Mouse (Mus musculus) frontal cortex, adult (tissue): ENCODE data around the gene Lonp2.

ENCODE experiments used
- ATAC-seq: cut with Nextera tagmentation; 2 replicates; pipeline ENCODE4 v1.9.2; 2017; ENCODE audit warnings: mild to moderate bottlenecking, moderate library complexity, mixed read lengths; ENCODE audit not compliant: low TSS enrichment

Lonp2 gene

DNA sequence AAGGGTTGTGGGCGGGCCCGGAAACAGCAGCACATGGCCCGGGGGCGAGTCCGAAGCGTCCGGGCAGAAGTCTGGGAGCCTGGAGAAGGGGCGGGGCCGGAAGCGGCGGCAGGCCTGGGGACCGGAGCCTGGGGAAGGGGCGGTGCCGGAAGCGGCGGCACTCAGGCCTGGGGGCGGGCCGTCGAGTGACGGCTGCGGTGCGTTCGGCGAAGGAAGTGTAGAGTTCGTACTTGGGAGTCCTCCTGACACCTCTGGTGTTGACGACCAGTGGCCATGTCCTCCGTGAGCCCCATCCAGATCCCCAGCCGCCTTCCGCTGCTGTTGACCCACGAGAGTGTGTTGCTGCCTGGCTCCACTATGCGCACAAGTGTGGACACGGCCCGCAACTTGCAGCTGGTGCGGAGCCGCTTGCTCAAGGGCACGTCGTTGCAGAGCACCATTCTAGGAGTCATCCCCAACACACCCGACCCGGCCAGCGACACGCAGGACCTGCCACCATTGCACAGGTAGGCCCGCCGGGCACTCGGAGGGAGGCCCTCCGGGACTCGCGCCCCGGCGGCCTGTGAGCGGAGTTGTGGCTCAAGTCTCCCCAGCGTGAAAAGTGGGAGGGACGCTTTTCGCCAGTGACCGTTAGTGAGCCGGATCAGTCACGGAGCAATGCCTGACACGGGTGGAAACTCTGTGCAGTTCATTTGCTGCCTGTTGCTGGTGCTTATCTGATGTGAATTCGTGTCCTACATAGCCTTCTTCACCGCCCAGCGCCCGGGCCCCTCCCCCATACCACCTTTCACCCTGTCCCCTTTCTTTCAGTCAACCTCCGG, at the start of gene Lonp2:
Gene Lonp2, plus strand, starts transcription at position 133 of the 821 bp plus-strand sequence.
- peak; percentile 97 for ATAC-seq

DNA sequence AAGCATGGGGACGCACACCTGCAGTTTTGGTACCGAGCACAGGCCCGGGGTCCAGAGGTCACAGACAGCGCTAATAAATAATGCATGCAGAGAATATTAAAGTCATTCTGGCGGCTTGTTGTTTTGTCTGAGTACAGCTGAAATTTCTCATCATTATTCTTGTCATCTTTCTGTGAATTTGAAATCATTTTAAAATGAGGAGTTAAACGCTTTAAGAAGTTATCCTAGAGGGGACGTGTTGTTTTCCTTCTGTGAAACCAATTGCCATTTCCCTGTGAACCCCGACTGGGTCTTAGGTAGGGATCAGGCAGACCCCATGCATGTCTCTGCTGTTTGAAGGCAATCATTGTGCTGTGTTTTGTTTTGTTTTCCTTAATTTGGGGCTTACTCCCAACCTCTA, 46.3 kb upstream of the Lonp2 start:
- no peak for ATAC-seq

DNA sequence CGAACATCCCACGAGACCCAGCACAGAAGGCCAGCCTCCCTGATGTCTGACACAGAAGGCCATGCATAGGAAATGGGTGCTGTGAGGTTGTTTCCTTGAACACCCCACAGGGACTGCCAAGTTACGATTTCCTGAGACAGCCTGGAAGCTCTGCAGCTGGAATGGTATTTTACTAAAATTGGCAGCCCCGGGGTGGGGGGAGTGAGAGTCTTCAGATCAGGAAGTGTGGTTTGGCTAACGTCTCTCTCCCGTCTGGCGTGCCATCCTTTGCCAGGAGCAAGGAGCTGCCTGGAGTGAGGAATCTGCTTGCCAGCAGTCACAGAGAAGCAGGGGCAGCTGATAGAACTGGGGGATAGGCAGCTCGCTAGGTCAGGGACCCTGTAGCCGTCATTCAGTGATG, 45.8 kb upstream of the Lonp2 start:
- ATAC-seq: peak; percentile 83

DNA sequence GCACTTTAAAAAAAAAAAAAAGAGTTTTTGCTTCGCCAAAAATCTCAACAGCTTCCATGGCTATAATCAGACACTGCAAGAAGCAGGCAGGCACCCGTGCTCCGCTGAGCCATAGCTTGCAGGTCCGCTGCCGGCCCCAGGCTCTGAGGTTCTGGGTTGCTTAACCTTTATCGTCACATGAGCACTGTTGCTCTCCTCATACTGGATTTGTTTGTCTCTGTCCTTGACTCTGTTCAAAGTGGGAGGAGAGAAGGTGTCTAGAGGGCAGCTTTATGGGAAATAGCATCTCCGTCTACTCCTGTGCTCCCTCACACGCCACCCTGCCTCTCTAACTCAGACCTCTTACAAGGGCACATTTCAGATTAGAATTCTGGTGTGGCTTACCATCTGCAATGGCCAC, 45.1 kb upstream of the Lonp2 start:
- ATAC-seq: peak; percentile 20; the same call in 1 of the 2 replicates

DNA sequence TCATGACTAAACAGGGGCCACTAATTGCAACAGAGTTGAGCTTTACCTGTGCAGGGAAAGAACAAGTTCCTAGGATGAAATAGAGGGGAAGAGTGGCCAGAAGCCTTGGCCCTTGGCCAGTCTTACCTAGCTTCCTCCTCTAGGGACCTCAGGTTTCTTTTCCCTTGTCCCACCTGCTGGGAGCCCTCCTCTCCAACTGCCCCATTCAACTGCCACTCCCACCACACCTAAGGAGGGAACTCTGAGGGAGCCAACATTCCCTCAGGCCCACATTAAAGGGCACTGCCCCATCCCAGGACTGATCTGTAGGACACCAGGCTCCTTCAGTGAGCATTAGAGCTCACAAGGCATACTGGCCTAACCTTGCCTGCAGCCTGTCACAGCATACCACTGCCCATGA, 43.4 kb upstream of the Lonp2 start, which contains the start of gene Abcc12:
Gene Abcc12, minus strand, starts transcription at position 229 of the 400 bp plus-strand sequence.
- no peak for ATAC-seq

DNA sequence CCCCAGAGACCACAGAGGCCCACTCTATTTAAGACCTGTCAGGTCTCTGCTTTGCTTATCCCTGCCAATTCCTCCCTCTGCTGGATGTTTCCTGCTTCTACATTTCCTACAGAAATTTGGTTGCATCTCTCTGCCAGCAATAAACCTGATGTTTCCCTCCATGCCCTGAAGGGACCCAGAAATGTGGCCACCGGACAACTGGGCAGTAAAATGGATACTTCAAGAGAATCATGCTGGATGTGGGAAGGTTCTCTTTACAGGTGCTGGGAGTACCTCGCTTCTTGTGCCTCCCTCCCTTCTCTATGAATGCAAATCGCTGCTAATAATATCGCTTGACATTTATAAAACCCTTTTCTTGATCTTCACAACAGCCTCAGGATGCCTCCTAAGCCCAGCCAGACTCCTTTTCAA, 41.9 kb upstream of the Lonp2 start:
- ATAC-seq: no peak

DNA sequence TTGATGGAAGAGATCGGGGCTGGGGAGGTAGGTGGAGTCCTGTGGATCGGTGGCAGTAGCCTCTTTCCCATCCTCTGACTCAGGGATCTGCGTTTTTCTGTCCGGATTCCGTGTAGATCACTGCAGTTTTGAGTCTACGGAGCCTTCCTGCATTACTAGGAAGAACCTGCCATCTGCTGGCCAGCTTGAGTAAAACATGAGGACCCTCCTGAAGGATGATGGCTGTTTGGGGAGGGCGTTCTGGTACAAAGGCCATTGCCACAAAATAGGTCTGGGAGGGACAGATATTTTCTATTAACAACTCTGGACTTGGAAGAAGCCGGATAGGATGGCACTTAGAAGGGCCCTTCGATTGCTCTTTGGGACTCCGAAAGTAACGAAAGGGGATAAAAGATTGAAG, 38.7 kb upstream of the Lonp2 start:
- ATAC-seq: peak; percentile 82

DNA sequence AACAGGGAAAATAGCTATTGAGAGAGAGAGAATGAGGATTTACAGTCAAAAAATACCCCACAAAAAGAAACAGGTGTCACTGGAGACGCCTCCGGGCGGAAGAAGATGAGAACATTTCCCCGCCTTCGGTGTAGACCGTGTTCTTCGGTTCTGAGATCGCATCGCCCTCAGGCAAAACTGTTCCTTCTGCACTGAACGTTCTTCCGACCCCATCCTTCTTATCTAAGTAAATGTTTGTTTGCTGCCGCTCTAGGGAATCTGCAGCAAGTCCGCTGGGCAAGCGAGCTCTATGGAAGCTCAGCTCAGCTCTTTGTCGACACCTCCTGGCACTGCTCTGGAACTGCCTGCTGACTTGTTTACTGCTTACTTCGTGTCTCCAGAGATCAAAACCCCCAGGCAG, 38.3 kb upstream of the Lonp2 start:
- ATAC-seq: peak; percentile 88

DNA sequence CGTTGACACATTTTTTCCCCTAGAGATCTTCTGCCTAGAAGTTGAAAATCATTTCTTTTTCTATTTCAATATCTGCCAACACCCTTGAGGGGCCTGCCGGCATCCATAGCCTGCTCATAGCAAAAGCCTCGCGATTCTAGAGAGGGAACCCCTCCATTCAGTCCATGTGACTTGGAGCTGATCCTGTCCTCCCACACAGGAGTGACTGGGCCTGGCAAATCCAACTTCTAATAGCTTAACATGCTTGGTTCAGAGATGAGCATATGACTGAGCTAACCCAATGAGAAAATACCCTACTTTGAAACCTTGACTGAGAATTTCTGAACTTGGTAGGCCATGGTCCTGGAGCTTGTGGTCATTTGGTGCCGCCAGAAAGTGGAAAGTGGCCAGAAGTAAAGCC, 37.8 kb upstream of the Lonp2 start:
- ATAC-seq: no peak

DNA sequence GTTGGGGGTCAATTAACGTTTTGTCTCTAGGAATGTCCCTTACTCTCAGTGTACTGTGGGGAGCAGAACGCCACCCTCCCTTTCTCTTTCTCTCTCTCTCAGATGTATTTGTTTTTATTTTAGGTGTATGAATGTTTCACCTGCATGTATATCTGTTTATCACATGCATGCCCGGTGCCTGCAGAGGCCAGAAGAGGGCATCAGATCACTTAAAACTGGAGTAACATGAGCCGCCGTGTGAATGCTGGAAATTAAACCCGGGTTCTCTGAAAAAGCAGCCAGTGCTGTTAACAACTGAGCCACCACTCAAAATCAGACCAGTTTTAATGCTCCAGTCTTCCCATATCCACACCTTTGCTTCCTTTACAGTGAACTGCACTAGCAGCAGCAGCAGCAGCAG, 37.2 kb upstream of the Lonp2 start:
- no peak for ATAC-seq

DNA sequence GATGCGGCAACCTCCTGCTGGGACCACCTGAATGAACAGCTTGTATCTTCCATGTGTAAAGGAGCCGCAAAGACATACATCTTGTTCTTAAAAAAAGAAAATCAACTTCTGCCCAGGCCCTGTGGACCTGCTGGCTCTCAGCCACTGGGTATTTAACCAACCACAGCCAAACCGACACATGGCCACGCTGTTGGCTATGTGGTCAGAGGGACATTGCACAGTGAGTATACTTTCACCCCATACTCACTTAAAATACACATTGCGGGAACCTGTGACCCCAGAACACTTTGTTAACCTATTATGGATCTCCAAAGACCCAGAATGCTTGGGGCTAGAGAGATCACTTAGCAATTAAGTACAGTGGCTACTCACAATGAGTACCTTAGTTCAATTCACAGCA, 35.5 kb upstream of the Lonp2 start:
- ATAC-seq: no peak

DNA sequence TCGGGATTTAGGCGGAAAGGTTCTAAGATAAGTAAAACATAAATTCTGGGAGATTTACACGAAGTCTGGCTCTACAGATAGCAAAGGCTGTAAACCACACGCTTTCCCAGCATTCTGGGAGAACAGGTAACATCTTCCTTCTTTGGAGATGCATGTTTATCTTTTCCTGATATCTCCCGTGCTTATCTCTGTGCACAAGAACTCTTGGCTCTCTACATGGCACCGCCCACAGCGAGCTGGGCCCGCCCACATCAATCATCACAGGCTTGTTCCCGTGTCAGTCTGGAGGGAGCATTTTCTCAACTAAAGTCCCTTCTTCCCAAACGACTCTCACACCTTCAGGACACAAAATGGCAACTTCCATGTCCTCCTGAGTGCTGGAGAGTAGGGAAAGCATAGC, 30.7 kb upstream of the Lonp2 start:
- no peak for ATAC-seq

DNA sequence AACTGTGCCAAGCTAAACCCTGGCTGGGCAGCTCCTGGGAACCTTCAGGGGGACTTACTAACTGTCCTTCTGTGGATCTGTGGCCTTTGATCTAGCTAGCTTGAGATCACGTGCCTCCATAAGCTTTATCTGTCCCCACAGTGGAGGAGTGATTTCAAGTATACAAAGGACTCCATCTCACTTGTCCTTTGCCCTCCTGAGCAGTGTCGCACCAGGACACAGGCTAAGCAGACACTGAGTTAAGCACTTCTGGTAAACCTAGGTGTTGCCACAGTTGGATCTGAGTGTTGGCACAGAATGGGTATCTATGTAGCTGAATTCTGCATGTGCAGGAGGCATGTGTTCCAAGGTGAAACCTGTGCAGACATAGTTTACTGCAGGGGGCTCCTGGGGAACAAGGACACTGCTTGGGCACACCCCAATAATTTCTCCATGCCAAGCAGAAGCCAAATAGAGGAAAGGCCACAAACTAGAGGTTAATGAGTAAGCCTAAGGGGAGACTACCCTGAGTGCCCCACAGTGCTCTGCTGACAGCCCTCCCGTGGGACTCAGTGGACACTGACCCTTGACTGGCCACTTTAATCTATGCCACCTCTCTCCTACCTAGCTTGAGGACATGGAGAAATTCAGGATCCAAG, 29.6 kb upstream of the Lonp2 start:
- ATAC-seq: no peak

DNA sequence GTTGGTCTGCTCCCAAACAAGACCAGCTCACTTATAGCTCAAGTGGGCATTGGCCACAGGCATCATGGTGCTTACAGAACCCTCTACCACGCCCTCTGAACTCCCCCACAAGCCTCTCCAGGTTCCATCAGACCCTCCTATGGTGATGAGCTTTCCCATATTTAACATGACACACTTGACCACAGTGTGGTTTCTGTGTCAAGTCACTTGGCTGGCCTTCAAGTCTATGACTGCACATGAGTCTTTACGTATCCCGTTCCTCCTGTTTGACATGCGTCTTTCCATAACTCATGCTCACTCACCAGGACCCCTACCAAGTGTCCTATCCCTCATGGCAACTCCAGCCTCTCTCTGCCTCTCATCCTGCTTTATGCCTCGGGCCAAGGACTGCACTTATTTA, 28.2 kb upstream of the Lonp2 start:
- no peak for ATAC-seq

DNA sequence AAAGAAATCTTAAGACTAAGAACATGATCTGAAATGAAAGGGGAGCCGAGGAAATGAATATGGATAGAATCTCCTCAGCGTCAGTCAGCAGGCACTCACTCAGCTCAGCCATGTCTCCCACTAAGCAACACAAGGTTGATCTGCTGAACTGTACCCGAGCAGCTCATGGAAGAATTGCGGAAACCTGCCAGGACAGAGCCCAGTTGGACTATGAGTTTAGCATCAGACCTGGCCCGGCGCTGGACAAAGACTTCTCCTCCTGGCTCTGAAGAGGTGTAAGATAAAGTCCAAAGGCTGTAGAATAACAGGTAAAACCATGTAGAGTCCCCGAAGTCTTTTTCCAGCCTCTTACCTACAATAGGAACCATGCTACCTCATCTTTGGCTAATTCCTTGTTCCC, 26.2 kb upstream of the Lonp2 start:
- ATAC-seq: no peak

DNA sequence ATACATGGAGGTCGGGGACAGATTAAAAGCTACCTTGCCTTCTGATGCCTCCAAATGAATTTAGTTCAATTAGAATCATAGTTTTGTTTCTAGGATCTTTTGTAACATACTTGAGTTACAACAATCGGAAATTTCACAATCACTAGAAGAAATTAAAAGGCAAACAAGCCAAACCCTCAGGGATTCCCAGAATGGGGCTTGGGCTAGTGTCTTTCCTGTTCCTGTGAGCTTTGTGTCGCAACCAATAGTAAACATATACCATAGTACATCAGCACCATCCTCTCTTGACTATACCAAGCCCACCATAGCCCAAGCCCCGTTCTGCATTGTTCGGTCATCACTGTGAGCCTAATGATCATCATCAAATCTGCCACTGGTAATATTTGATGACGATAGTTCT, 24.5 kb upstream of the Lonp2 start:
- no peak for ATAC-seq

DNA sequence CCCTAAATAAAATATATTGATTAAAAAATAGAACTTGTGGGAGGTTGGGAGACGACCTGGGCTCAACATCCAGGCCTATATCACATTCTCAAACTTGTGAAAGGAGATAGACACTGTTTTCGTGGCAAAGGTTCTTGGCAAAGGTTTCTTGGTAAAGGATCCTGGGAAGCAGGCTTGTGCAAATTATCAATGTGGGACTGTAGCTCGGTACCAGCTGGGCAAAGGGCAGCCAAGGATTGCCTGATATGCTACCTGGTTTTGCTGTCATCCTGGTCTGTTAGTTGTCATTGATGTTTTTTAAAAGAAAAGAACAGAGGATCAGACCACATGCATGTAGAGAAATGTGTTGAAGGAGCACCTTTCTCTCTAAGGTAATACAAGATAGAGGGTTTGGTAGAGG, 23.5 kb upstream of the Lonp2 start:
- ATAC-seq: no peak

DNA sequence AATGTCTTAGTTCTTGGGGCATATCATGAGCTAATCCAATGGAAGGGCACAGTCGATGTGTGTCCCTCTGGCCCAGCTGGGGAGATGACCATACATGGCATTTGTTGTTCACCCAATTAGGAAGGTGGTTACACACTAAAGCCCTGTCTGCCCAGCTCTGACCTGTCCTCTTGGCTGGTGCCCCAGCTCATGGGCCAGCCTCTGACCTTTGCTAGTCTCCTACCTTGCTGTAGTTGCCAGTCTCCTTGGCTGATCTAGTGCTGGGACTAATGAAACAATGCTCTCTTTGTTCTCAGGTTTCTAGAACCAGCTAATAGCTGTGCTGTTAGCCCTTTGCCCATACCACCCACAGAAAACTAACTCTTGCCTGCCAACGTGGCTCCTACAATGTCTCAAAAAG, 20.7 kb upstream of the Lonp2 start:
- ATAC-seq: no peak

DNA sequence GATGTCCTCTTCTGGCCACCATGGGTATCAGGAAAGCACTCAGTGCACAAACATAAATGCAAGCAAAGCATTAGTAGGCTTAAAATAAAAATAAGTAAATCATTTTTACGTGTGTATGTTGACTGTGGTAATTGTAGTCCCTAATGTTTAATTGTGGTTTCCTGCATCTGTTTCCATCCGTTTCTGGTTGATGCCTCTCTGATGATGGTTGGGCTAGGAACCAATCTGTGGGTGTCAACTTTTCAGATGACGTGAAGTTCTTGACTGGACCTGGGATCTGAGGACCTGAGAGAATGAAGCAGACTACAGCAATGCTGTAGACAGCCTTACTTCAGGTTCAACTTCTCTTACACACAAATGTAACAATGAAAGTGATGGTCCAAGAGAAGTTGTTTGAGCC, 19.2 kb upstream of the Lonp2 start:
- ATAC-seq: no peak

DNA sequence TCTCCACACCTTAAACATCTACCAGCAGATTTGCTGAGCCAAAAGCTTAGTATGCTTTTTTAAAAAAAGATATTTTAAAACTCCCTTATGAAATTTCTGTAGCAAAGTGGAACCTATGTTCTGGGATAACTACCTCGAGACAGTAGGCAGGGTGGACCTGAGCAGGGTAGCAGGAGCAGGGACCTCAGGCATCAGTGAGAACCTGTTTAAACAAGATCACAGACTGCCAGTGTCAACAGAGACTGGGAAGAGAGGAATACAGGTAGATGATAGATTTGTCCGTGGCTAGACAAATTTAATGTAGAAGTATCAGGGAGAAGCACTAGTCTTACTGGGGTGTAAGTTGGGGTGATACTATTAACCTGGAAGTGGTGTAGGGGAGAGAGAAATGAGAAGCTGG, 10.0 kb upstream of the Lonp2 start:
- no peak for ATAC-seq

DNA sequence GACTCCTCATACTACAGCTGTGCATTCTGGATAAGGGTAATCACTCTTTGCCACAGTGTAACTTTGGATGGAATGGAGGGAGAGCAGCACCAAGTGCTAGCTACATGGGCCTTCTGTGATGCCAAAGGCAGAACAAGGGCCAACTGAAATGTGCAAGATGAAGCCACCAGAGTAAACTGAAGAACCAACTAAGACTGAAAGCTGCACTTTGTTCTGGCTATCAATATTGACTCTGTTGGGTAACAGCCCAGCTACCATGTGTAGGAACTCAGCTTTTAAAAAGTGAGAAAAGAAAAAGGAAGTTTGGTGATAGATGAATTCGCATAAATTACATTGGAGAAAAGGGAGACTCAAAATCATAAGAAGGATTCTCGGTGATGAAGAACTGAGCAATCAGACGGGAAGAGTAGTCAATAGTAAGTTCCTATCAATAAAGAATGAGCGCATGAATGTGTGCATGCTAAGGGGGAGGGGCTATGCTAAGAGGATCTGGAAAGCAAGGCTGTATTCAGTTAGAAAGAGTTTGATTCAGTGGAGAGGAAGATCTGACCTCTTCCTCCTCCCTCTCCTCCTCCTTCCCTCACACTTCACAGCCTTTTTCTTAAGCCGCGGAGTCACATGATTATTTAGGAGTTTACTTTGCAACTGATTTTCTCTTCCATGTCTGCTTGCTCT, 8.6 kb upstream of the Lonp2 start:
- no peak for ATAC-seq

DNA sequence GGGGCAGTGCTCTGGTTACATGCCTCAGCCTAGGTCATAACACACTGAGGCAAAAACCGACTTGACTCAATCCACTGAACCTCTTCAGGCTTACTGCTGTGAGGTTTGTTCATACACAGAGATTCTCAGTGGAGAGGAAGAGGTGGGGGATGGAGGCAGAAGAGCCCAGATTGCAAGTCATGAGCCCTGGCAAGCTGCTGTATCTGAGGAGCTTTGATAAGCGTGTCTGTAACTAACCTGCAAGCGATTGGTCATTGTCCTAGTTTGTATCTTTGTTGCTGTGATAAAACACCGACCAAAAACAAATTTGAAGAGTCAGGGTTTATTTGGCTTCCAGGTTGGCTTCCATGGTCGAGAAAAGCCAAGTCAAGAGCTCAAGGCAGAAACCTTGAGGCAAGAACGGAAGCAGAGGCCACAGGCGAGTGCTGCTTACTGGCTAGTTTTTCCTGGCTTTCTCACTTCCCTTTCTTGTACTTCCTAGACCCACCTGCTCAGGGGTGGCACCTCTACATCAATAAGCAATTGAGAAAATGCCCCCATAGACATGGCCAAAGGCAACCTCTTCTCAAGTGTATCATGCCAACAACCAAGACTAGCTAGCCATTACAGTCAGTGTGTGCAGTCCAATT, 6.0 kb upstream of the Lonp2 start:
- ATAC-seq: no peak

DNA sequence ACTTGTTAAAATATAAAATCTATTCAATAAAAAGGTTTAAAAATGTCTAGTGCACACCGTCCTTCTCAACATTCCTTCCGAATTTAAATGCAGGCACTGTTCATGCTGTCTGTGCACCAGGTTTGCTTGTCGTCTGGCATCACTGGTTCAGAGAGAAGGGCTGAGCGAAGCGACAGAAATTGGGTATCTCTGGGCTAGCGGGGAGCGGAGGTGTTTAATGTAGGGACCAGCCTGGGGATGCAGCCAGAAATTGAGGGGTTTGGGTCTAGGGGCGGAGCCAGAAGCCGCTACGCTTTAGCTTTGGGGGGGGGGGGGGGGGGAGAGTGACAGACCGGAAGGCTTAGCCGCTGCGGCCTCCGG, 312 bp upstream of the Lonp2 start:
- no peak for ATAC-seq
